Mouse (Mus musculus) bone marrow macrophage, adult 2 months (primary cell): Measurements from ENCODE around the gene Ntrk2. TPM values are rescaled to one million over a fixed set of nuclear protein-coding genes. Genes with fewer than 3 reads are reported as not detected.
"Not testable (repeated sequence)": the region's sequence is repeated elsewhere in the genome, so short reads cannot be mapped to it uniquely, and the experiment has no call there.

Experiments
- H3K27ac ChIP-seq: 2 replicates; pipeline ENCODE4 v1.5.1; 2012; ENCODE audit warnings: low read depth, low read length; ENCODE audit not compliant: insufficient read depth
- H3K4me1 ChIP-seq: 2 replicates; pipeline ENCODE4 v1.6.1; 2012; ENCODE audit warnings: low read length; ENCODE audit not compliant: control insufficient read depth, insufficient read depth
- H3K4me3 ChIP-seq: 2 replicates; pipeline ENCODE4 v1.5.1; 2012; ENCODE audit warnings: mild to moderate bottlenecking, low read length, moderate library complexity; ENCODE audit not compliant: insufficient read depth
- CTCF ChIP-seq: IDR thresholded peaks from 2 replicates; pipeline ENCODE4 v1.5.1; 2012; ENCODE audit warnings: low read depth, mild to moderate bottlenecking, low read length, moderate library complexity
- POLR2A ChIP-seq: IDR thresholded peaks from 2 replicates; pipeline ENCODE4 v1.6.1; 2012; ENCODE audit warnings: mild to moderate bottlenecking, low read depth, low read length, borderline replicate concordance
- polyA plus RNA-seq: library from polyadenylated mRNA; stranded (reverse); fragments of >200 nt; gene quantifications from 2 replicates; pipeline ENCODE4 v1.2.4, GENCODE M21; 2012; ENCODE audit not compliant: missing spikeins, insufficient read depth, insufficient read length

The Ntrk2 gene
- polyA plus RNA-seq, 1 experiment = not detected

DNA sequence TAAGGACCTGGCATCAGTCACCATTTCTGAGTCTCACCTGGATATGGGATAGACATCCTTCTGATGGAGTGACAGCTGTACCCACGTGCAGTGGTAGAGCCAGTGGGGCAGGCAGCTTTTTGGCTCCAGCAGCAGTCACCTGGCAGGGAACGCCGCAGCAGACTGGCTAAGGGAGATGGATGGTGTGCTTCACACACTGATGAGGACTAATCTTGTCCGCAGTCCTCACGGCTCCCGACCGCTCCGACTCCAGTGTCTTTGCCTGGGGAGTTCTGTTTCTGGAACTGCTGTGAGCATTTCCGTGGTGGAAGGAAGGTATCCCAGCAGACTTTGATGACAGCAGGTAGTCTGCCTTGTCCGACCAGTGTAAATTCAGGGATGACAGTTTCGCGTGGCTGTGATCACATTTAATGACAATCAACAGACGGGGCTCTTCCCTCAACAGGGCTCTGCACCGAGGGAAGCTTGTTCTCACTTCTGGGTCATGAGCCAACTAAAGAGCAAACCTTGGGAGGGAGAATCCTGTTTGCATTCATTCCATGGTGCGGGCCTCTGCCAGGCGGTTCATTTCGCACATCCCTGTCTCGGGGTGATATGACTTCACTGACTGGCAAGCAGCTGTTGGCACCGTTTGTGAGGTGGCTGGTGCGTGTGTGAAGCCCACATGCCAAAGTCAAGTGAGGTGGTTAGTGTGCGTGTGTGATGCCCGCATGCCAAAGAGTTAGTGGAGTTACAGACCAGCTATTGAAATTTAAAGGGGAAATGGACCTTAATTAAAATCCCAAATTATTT lies 216.1 kb downstream of the Ntrk2 start:
- H3K4me1 ChIP-seq = no peaks in the 10 kb centered on the region
- TF ChIP-seq CTCF (no peak), POLR2A (no peak)
- H3K4me3 ChIP-seq = no peak overlapping the region
- H3K27ac ChIP-seq = no peak overlapping the region

DNA sequence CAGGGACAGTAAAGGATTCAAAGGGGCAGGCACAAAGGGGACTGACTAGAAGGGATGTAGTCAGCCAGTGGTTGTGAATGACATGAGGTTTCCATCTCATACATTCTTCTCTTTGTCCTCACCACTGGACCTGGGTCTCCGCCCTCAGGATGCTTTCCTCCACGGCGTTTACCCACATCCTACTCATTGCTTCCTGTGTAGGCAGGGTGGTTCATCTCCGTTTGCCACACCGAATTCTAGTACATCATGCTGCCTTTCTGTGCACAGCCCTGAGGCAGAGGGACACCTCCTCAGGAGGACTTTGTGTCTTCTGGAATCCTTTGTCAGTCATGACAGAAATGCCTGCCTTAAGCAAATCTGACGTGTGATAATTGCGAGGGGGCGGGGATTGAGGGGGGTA lies 219.3 kb downstream of the Ntrk2 start:
- TF ChIP-seq CTCF (no peak), POLR2A (no peak)
- no peaks in the 10 kb centered on the region for H3K4me1 ChIP-seq
- H3K4me3 ChIP-seq = no peak overlapping the region
- H3K27ac ChIP-seq = no peak overlapping the region

DNA sequence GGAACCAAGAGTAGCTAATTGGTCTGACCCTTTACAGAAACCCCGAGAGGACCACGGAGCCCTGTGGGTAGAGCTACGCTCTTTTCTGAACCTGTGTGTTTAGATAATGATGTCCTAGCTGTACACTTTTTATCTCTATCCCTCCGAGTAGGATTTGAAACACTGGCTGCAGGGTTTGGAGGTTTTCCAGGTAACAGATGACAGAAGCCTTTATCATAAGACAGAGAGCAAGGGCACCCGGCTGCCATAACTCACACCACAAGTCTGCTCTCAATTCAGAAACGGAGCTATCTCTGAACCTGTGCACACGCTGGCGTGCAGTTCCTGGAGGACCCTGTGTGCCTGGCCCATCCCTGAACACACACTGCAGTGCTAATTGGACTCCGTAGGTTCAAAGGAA lies 221.1 kb downstream of the Ntrk2 start:
- no peak overlapping the region for H3K27ac ChIP-seq

DNA sequence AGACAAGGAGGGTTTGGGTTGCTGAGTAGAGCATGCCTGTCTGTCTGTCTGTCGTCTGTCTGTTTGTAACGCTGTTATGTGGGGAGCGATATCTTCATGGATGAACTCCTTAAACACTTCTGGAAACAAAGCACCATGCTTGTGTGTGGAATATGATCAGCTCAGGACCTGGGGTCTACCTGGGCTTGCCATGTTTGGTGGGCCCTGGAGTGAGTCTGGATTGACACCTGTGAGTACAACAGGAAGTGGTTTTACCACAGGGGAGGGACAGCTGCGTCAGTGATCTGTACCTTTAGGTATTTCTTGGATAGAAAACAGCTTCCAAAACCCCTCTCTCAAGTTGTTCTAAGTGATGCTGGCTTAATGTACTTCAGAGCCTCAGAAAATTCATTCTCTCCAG lies 222.2 kb downstream of the Ntrk2 start:
- Histone ChIP-seq H3K27ac (no peak overlapping the region), H3K4me1 (no peaks in the 10 kb centered on the region), H3K4me3 (no peak overlapping the region)
- TF ChIP-seq POLR2A (no peak), CTCF (no peak)

More for the DNA sequence above, 221.1 kb downstream of the Ntrk2 start:
- Histone ChIP-seq H3K4me1 (no peaks in the 10 kb centered on the region), H3K4me3 (no peak overlapping the region)
- TF ChIP-seq POLR2A (no peak), CTCF (no peak)

DNA sequence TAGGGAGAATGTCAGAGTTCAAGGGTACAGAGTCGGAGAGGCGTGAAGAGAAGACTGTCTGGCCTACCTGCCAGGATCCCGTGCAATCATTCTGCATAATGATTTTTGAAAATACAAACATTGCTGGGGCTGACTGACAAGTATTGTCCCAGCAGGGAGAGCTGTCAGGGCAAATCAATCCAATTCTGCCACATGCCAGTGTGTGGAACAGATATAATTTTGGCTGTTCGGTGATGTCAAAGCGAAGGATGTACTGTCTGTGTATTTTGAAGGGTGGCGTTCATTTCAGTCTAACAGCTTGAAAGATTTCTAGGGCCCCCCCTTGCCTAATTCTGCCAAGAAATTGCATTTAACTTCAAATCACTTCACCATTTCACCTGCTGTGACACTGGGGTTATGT lies 224.2 kb downstream of the Ntrk2 start:
- TF ChIP-seq POLR2A (no peak), CTCF (no peak)

DNA sequence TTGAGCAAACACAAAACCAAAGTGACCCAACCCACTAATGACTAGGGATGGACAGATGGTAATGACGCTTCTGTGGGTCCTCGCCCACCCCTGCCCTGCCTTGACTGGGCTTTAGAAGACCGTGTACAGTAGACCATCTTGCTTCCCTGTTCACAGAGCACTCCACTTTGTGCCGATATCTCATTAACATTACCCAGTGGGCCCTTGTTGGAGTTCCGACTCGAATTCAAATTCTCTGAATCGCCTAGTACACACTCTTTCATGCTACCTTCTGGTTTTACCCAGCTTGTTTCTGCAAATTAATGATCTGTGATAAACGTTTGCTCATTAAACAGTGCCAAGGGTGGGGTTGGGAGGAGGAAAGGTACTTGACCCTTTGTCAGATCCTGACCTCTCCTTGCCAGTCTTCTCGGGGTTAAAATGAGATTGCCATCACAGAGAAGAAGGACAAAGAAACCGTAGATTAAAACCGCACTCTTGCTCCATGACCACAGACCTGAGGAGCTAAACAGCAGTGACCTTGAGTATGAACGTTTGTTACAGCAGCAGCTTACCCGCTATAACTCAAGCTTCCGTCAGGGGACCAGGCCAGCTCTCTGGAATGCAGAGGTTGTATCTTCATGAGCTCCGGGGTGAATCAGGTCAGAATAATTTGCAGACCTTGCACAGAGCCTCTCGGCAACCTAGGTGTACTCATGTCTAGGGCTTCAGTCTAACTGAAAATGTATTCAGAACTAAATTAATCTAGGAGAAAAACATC lies 234.0 kb downstream of the Ntrk2 start:
- no peak overlapping the region for H3K27ac ChIP-seq
- no peaks in the 10 kb centered on the region for H3K4me1 ChIP-seq
- no peak overlapping the region for H3K4me3 ChIP-seq
- TF ChIP-seq CTCF (no peak), POLR2A (no peak)

More for the DNA sequence above, 224.2 kb downstream of the Ntrk2 start:
- Histone ChIP-seq H3K4me3 (no peak overlapping the region), H3K27ac (no peak overlapping the region), H3K4me1 (no peaks in the 10 kb centered on the region)

DNA sequence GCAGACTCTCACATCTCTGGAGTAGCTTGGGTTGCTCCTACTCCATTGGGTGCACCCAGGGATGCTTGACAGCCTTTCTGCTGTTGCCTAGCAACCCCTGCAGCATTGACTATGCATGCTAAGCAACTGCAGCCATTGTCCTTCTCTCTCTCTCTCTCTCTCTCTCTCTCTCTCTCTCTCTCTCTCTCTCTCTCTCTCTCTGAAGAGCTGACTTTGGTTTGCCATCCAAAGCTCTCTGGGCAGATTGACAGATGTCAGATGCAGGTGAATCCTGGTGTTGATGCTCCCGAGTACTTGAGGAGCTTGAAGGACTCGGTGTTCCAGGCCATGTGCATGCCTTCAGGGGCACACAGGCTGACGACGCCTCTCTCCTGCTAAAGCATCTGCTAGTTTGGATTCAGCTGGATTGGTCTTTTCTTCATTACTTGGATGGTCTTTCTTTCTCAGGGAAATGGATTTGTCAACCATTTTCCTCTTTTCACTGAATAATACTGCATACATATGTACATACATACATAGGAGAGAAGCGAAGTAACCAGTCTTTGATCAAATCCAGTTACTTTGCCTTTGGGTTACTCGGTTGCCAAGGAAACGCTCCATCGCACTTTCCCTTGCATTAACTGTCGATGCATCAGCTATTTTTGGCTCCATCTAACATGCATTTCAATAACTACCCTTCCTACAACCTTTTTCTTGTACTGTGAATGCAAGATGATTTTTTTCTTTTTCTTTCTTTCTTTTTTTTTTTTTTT lies 234.8 kb downstream of the Ntrk2 start:
- no peak overlapping the region for H3K27ac ChIP-seq
- TF ChIP-seq POLR2A (no peak), CTCF (no peak)
- no peaks in the 10 kb centered on the region for H3K4me1 ChIP-seq
- H3K4me3 ChIP-seq = no peak overlapping the region

DNA sequence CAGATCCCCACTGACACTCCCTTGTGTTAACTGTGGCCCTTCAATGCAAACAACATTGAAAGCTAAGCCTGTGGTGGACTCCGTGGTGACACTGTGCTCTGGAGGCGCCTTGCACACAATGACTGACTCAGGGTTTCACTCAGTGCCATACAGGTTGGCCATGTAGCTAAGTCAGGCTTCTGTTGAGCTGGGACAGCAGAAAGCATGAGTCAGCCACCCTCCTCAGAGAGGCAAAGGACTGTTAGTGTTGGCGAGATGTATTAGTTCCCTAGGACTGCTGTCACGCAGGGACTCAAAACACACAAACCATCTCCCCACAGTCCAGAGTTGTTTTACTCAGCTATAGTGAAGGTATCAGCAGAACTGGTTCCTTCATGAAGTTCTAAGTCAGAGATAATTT lies 245.8 kb downstream of the Ntrk2 start:
- TF ChIP-seq POLR2A (no peak), CTCF (no peak)

DNA sequence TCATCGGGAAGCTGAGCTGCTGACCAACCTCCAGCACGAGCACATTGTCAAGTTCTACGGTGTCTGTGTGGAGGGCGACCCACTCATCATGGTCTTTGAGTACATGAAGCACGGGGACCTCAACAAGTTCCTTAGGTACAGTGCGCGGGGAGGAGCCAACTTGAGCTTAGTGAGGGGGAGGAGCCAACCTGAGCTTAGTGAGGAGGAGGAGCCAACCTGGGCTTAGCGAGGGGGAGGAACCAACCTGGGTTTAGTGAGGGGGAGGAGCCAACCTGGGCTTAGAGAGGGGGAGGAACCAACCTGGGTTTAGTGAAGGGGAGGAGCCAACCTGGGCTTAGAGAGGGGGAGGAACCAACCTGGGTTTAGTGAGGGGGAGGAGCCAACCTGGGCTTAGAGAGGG lies 248.0 kb downstream of the Ntrk2 start:
- H3K4me3 ChIP-seq, H3K4me1 ChIP-seq, H3K27ac ChIP-seq: not testable (repeated sequence)

More for the DNA sequence above, 245.8 kb downstream of the Ntrk2 start:
- H3K4me1 ChIP-seq = no peaks in the 10 kb centered on the region
- no peak overlapping the region for H3K4me3 ChIP-seq
- H3K27ac ChIP-seq = no peak overlapping the region

DNA sequence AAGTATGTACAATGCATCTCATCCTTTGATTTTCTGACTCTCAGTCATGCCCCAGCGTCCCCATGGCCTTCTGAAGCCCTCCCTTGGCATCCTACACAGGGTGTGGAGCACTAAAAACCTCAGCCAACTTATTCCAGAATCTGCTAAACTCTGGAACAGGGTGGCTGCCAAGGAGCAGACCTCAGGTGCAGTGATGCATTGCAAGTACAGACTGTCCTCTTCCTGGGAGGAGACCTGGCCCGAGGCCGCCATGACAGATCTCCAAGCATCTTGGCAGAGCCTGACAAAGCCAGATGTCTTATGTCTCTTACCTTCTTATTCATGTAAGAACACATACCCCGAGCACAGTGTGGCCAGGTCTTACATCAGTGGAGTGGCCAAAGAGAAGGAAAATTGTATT lies 250.5 kb downstream of the Ntrk2 start:
- no peak overlapping the region for H3K27ac ChIP-seq
- H3K4me3 ChIP-seq = no peak overlapping the region

More for the DNA sequence above, 250.5 kb downstream of the Ntrk2 start:
- no peaks in the 10 kb centered on the region for H3K4me1 ChIP-seq
- TF ChIP-seq POLR2A (no peak), CTCF (no peak)
